Mouse (Mus musculus): Measurements from ENCODE around the gene Tspan14. TPM values are rescaled to one million over a fixed set of nuclear protein-coding genes. Genes with fewer than 3 reads are reported as not detected.

The Tspan14 gene
- 44.5 and 44.6 TPM in 2 replicates for polyA plus RNA-seq (2016; fragmentation: Nextera tagmentation; extraction: Ambion mirVana)

DNA sequence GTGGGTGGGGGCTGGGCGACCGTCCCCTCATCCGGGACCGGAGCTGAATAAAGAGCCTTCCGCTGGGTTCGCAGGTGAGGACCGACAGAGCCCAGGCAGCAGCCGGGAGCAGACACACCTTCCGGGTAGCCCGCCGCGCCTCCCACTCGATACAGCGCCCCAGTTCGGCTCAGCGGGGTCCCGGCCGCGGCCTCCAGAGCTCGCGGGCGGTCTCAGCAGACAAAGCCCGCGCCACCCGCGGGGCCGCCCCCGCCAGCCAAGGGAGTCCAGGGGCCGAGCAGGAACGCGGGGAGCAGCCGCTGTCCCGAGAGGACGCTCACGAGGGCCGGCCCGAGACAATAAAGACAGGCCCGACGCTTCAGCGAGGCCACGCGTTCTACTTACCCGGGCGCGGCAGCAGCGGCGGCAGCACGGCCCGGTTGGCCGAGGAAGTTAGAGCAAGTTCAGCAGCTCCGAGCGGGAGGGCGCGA, at the start of gene Tspan14:
Gene Tspan14, minus strand, starts transcription at position 416 of the 470 bp plus-strand sequence.
- peaks cover 65% of the 10 kb centered on the region for H3K4me1 ChIP-seq
- WGBS (ENCODE audit: insufficient replicate concordance) = under 1% methylated on average over 47 of the region's 54 CpGs

DNA sequence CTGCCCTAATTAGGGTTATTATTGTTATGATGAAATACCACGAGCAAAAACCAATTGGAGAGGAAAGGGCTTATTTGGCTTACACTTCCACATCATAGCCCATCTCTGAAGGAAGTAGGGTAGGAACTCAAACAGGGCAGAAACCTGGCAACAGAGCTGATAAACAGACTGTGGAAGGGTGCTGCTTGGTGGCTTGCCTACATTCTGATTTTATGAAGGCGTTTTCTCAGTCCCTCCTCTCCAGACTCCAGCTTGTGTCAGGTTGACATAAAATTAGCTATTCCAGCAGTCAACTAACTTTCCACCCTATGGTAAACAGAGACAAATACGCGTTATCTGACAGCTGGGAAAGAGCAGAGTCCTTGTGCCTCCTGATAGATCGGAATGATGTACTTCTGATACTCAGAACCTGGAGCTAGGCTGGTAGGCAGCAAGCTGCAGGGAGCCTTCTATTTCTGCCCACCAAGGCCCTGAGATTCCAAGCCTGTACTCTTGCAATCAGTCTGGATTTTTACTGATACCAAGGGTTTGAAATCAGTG, 48.2 kb upstream of the Tspan14 start:
- Histone ChIP-seq H3K4me1 (peaks cover 65% of the 10 kb centered on the region), H3K36me3 (no peaks in the 10 kb centered on the region)
- 52% methylated on average over 5 of the region's 5 CpGs for WGBS (ENCODE audit: insufficient replicate concordance)

More for the DNA sequence above, at the start of gene Tspan14:
- ATAC-seq = peak; percentile 47
- Histone ChIP-seq H3K4me3 (peak within 1 kb of the TSS; percentile 88), H3K36me3 (no peaks in the 10 kb centered on the region), H3K27me3 (replicated peaks) (no peaks in the 10 kb centered on the region), H3K27ac (peak within 1 kb of the TSS; percentile 95), H3K9ac (peak within 1 kb of the TSS; percentile 96), H3K9me3 (replicated peaks) (no peaks in the 10 kb centered on the region), H3K4me2 (peak within 1 kb of the TSS; percentile 95)

DNA sequence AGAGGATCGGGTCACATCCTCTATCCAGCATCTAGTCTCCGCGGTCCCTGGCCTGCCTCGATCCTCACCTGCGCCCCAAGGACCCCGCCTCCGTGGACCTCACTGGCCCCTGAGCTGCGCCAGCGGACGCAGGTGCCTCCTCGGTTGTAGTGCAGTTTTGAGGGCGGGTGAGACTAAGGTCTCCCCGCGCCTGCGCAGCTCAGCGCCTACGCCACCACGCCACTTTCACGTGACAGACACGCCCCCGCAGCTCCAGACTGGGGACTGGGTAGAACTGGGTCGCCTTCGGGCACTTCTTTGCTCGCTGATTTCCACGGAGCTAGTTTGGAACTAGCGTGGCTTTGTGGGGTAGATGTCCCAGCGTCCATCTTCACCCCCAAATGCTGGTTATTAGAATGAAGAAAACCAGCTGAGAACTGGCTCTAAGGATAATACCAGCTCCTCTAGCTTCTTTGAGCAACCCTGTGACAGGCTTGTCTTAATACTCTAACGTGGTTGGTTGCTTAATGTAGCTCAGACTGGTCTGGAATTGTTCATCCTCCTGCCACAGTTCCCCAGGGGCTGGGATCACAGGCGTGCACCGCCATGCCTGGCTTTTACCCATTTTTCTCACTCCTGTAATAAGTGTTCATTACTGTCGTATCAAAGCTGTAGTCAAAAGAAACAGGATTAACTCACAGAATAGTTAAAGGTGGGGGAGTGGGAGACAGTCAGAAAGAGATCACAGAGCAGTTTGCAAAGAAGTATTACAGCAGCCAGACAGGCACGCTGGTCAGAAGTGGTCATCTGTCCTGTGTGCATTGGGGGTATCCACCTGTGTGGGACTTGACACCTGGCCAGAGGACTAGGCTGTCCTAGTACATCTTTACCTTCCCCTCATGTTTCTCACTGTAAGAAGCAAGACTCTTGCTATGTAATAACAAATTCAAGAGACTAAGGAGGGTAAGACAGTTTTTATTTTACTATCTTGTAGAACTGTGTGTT, 47.3 kb upstream of the Tspan14 start, which contains the start of gene Fam213a:
Gene Fam213a, minus strand, starts transcription at position 159 of the 984 bp plus-strand sequence.
- peak within 1 kb of the TSS; percentile 92 for H3K4me2 ChIP-seq
- H3K9me3 ChIP-seq (replicated peaks) = no peaks in the 10 kb centered on the region
- no peaks in the 10 kb centered on the region for H3K36me3 ChIP-seq
- WGBS (ENCODE audit: insufficient replicate concordance) = 6% methylated on average over 32 of the region's 32 CpGs
- peak within 1 kb of the TSS; percentile 83 for H3K27ac ChIP-seq
- H3K4me1 ChIP-seq = peaks cover 73% of the 10 kb centered on the region
- peak within 1 kb of the TSS; percentile 89 for H3K9ac ChIP-seq
- H3K27me3 ChIP-seq (replicated peaks) = peaks cover 13% of the 10 kb centered on the region
- peak within 1 kb of the TSS; percentile 69 for H3K4me3 ChIP-seq
- ATAC-seq = peak; percentile 94

More for the DNA sequence above, 48.2 kb upstream of the Tspan14 start:
- H3K9ac ChIP-seq = no peak overlapping the region; the same call in 1 of the 2 replicates
- ATAC-seq = no peak
- H3K4me2 ChIP-seq = peak overlapping the region; percentile 92; the same call in 1 of the 2 replicates
- no peak overlapping the region for H3K4me3 ChIP-seq
- H3K27ac ChIP-seq = no peak overlapping the region
- H3K9me3 ChIP-seq (replicated peaks) = no peaks in the 10 kb centered on the region
- peaks cover 13% of the 10 kb centered on the region for H3K27me3 ChIP-seq (replicated peaks)

DNA sequence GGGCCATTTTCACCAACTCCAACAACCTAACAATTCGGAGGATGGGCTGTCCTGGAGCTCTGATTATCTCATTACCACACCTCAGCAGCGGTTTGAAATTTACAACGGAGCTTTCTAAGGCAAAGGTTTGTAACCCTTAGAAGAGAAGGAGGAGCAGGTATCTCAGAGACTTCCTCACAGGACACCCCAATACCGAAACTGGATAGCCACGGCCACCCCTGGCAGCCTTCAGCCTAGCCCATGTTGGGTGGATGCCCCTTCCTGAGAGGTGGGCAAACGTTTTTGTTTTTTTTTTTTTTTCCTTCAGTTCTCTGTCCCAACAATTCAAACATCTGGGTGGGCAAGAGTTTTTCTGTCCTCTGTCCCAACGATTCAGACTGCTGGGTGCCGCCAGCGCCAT, 46.5 kb upstream of the Tspan14 start:
- no peaks in the 10 kb centered on the region for H3K36me3 ChIP-seq
- peak overlapping the region; percentile 89 for H3K9ac ChIP-seq
- H3K9me3 ChIP-seq (replicated peaks) = no peaks in the 10 kb centered on the region
- peak; percentile 7; the same call in 1 of the 2 replicates for ATAC-seq
- H3K27ac ChIP-seq = peak overlapping the region; percentile 83
- H3K4me3 ChIP-seq = peak overlapping the region; percentile 69
- 10% methylated on average over 9 of the region's 9 CpGs for WGBS (ENCODE audit: insufficient replicate concordance)
- peak overlapping the region; percentile 92 for H3K4me2 ChIP-seq
- peaks cover 13% of the 10 kb centered on the region for H3K27me3 ChIP-seq (replicated peaks)
- peaks cover 81% of the 10 kb centered on the region for H3K4me1 ChIP-seq

DNA sequence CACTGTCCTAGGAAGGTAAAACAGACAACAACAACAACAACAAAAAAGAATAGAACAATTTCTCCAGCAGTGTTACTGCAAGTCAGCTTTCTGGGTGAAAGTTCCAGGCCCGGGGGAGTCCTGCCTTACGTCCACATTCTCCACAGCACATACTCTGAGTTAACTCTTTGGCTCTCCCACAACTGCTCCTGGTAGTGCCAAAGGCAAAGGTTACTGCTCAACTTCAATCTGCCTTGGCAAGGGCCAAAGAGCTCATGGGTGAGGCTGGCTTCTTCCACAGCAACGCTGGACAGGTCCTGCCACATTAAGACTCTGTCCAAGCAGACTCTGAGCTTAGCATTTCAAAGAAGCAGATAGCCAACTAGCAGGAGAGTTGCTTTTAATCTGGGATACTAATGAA, 45.3 kb upstream of the Tspan14 start:
- Histone ChIP-seq H3K4me1 (peaks cover 84% of the 10 kb centered on the region), H3K9me3 (replicated peaks) (no peaks in the 10 kb centered on the region), H3K4me2 (peak overlapping the region; percentile 92), H3K9ac (no peak overlapping the region), H3K36me3 (no peaks in the 10 kb centered on the region), H3K27ac (peak overlapping the region; percentile 83), H3K4me3 (no peak overlapping the region), H3K27me3 (replicated peaks) (peaks cover 13% of the 10 kb centered on the region)
- no peak for ATAC-seq
- 78% methylated on average over 3 of the region's 3 CpGs for WGBS (ENCODE audit: insufficient replicate concordance)

DNA sequence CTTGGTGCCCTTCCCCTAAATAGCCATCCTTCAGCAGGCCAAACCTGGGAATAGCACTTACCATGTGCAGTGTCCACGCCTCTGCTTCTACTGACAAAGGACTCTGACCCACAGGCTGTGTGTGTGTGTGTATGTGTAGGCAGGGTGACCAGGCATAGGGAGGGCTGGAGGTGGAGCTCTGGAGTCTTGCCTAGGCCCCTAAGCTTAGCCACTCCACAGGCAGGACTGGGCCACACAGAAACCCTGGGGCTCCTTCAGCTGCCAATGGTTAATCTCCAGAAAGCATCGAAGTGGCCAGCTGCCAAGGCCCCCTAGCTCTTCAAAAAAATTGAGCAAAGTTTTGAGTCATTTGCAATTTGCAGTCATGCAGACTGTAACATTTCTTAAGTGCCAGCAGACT, 41.5 kb upstream of the Tspan14 start:
- Histone ChIP-seq H3K27me3 (replicated peaks) (no peaks in the 10 kb centered on the region), H3K4me1 (peaks cover 96% of the 10 kb centered on the region)
- 38% methylated on average over 2 of the region's 2 CpGs for WGBS (ENCODE audit: insufficient replicate concordance)

DNA sequence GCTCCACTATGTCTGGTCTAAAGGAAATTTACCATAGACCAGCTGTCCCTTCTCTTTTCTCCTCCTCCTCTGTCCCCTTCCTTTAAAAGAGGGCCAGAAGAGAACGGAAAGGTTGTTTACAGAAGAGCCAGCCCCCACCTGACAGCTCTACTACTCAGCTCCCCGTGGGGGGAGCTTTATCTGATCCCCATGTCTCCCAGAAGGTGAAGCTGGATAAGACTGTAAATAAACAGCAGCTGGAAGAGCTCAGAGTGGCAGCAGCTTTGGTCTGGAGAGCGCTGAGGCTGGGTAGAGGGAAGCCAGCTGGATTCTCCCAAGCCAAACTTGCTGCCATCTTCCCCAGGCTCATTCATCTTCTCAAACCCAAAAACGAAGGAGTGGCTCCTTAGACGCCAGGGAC, 41.0 kb upstream of the Tspan14 start:
- no peaks in the 10 kb centered on the region for H3K9me3 ChIP-seq (replicated peaks)
- H3K9ac ChIP-seq = peak overlapping the region; percentile 67
- H3K4me3 ChIP-seq = peak overlapping the region; percentile 39
- H3K4me2 ChIP-seq = peak overlapping the region; percentile 65
- WGBS (ENCODE audit: insufficient replicate concordance) = 14% methylated on average over 5 of the region's 5 CpGs
- no peaks in the 10 kb centered on the region for H3K27me3 ChIP-seq (replicated peaks)
- peak overlapping the region; percentile 91 for H3K27ac ChIP-seq
- peaks cover 21% of the 10 kb centered on the region for H3K36me3 ChIP-seq
- ATAC-seq = peak; percentile 87
- H3K4me1 ChIP-seq = peaks cover 94% of the 10 kb centered on the region

More for the DNA sequence above, 41.5 kb upstream of the Tspan14 start:
- H3K4me3 ChIP-seq = peak overlapping the region; percentile 39
- no peaks in the 10 kb centered on the region for H3K9me3 ChIP-seq (replicated peaks)
- peak overlapping the region; percentile 91 for H3K27ac ChIP-seq
- ATAC-seq = peak; percentile 83
- H3K36me3 ChIP-seq = peaks cover 16% of the 10 kb centered on the region
- H3K9ac ChIP-seq = peak overlapping the region; percentile 67
- peak overlapping the region; percentile 65 for H3K4me2 ChIP-seq

DNA sequence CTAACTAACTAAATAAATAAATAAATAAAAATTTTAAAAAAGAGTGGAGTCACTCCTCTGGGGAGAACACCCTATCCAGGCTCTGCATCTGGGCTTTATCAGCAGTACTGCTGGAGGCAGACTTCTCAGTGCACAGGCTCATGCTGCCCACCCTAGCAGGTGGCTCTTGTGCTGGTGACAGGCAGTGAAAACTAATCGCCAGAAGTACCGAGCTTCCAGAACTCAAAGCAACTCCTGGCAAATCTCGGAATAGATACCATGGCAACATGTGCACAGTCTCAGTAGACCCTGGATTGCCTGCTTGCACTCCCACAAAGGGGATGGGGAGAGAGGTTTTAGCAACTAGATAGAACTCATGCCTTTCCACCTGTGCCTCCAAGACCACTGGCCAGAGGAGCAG, 40.3 kb upstream of the Tspan14 start:
- 17% methylated on average over 3 of the region's 3 CpGs for WGBS (ENCODE audit: insufficient replicate concordance)
- peak; percentile 91 for ATAC-seq
- Histone ChIP-seq H3K9ac (peak overlapping the region; percentile 67), H3K4me3 (peak overlapping the region; percentile 39), H3K9me3 (replicated peaks) (no peaks in the 10 kb centered on the region), H3K27me3 (replicated peaks) (no peaks in the 10 kb centered on the region), H3K36me3 (peaks cover 28% of the 10 kb centered on the region), H3K4me1 (peaks cover 86% of the 10 kb centered on the region), H3K4me2 (peak overlapping the region; percentile 65), H3K27ac (peak overlapping the region; percentile 91)

DNA sequence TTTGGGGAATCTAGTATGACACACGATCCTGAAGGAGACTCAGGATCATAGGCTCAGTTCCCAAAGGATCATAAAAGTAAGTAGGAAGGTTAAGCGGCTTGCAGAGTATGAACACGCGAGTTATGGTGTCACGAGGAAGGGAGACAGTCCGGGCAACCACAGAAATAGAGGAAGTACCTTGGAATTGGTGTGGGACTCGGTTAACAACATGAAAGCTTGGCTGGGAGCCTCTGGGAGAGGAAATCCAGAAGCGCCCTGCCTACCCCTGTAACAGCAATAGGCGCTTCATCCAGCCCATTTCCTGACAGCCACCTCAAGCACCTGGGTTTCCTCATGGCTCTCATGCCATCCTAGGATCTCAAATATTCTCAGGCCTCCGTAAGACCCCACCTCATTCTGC, 39.7 kb upstream of the Tspan14 start:
- Histone ChIP-seq H3K4me3 (peak overlapping the region; percentile 39), H3K9me3 (replicated peaks) (no peaks in the 10 kb centered on the region), H3K27ac (peak overlapping the region; percentile 91), H3K27me3 (replicated peaks) (no peaks in the 10 kb centered on the region), H3K4me2 (peak overlapping the region; percentile 65), H3K36me3 (peaks cover 34% of the 10 kb centered on the region), H3K4me1 (peaks cover 82% of the 10 kb centered on the region), H3K9ac (peak overlapping the region; percentile 67)
- 53% methylated on average over 10 of the region's 10 CpGs for WGBS (ENCODE audit: insufficient replicate concordance)
- ATAC-seq = no peak

DNA sequence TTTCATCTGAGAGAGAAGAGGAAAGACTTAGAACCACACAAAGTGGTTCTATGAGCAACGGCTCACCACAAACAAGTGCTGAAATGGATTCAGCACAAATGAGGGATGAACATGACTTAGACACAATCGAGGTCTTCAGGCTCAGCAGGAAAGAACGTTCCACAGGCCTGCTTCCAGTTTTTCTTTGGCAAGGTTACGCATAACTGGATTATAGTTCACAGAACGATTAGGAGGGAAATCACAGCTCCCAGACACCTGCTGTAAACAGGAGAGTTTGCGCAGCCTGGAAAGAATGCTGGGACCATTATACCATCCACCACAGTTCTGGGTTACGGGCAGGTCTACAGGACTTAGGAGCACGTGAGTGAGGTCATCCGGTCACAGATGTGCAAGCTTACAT, 39.1 kb upstream of the Tspan14 start:
- peaks cover 76% of the 10 kb centered on the region for H3K4me1 ChIP-seq
- H3K9me3 ChIP-seq (replicated peaks) = no peaks in the 10 kb centered on the region
- peak overlapping the region; percentile 67 for H3K9ac ChIP-seq
- no peaks in the 10 kb centered on the region for H3K27me3 ChIP-seq (replicated peaks)
- H3K27ac ChIP-seq = peak overlapping the region; percentile 91
- ATAC-seq = no peak
- H3K4me3 ChIP-seq = peak overlapping the region; percentile 39
- WGBS (ENCODE audit: insufficient replicate concordance) = 85% methylated on average over 9 of the region's 9 CpGs
- peaks cover 40% of the 10 kb centered on the region for H3K36me3 ChIP-seq
- H3K4me2 ChIP-seq = peak overlapping the region; percentile 65

DNA sequence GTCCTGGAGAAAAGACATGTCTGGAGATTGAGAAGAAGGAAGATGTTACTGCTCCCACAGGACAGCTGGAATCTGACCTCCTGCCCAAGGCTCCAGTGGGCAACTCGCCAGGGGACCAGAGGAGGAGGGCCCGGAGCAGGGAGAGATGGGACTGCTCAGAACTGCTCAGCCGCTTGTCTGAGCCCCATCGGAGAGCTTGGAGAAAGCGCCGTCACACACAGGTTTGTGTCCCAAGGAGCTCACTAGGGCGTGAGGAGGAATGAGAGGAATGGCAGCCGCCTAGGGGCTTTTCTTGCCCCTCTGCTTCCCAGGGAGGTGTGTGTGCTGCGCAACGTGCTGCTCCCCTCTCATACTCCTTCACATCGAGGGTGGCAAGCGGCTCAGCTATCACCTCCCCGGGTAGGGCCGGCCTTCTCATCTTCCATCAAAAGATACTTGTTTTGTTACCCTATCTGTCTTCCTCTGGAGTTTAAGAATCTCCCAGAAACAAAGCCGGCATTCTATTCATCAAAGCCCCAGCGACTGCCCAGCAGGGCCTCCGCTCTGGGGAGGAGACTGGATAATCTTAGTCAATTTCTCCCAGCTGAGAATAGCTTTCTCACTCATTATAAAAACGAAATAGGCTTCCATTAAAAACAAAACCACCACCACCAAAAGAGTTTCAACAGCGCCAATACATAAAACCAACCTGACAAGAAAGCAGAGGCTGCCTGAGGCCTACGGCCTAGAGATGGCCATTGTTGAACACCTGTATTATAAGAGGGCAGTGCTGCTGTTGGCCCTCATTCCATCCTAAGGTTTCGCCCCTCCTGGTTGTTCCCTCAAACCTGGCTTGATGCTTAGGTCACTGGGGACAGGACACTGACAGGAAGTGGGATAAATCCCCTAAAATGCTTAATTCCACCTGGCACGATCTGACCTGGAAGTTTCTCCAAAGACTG, 37.9 kb upstream of the Tspan14 start:
- peak overlapping the region; percentile 43 for H3K27ac ChIP-seq
- H3K27me3 ChIP-seq (replicated peaks) = no peaks in the 10 kb centered on the region
- peak overlapping the region; percentile 28 for H3K9ac ChIP-seq

More for the DNA sequence above, 37.9 kb upstream of the Tspan14 start:
- ATAC-seq = no peak
- Histone ChIP-seq H3K4me3 (0 out of 2 replicates have a peak overlapping the region, but pooled peaks have one; percentile 3), H3K4me2 (peak overlapping the region; percentile 65), H3K4me1 (peaks cover 64% of the 10 kb centered on the region), H3K36me3 (peaks cover 52% of the 10 kb centered on the region), H3K9me3 (replicated peaks) (no peaks in the 10 kb centered on the region)
- WGBS (ENCODE audit: insufficient replicate concordance) = 65% methylated on average over 22 of the region's 22 CpGs
